Mouse (Mus musculus): Measurements from ENCODE around the gene Tbce.

GRCm38 (mm10) chr13:13989135-13989534 is 50.3 kb downstream of the Tbce start:
- no peak for TF ChIP-seq POLR2A (IDR thresholded peaks at IDR 0.05; ENCODE audit: control insufficient read depth, extremely low read depth, insufficient read depth, low read length, poor library complexity)
- no peak for TF ChIP-seq CTCF (IDR thresholded peaks at IDR 0.05; ENCODE audit: borderline replicate concordance, control insufficient read depth, extremely low read depth, insufficient read depth, low read length, poor library complexity)
